Mouse (Mus musculus): Measurements from ENCODE around the gene Shisa6. TPM values are rescaled to one million over a fixed set of nuclear protein-coding genes. Genes with fewer than 3 reads are reported as not detected.
"Not testable (repeated sequence)": the region's sequence is repeated elsewhere in the genome, so short reads cannot be mapped to it uniquely, and the experiment has no call there.

Shisa6 gene
- total and polyA plus RNA-seq, 3 experiments, result not detected

- Histone ChIP-seq H3K36me3 (replicated peaks in 1 of 2; ENCODE audit: control insufficient read depth in 1 of 2, insufficient read depth in 1 of 2, low read length in 1 of 2) (no peaks in the 10 kb centered on the region), H3K27ac (ENCODE audit: insufficient read depth, low read depth) (no peak overlapping the region), H3K4me3 (replicated peaks in 1 of 3; ENCODE audit: low read depth in 2 of 3, low read length in 2 of 3, poor library complexity in 1 of 3) (no peak overlapping the region), H3K9ac (ENCODE audit: insufficient read depth, low read depth) (no peak overlapping the region), H3K79me2 (replicated peaks; ENCODE audit: control insufficient read depth, extremely low read depth, insufficient read depth, poor library complexity, severe bottlenecking) (no peaks in the 10 kb centered on the region), H3K4me1 (ENCODE audit: control insufficient read depth in 1 of 2, insufficient read depth in 2 of 2) (no peaks in the 10 kb centered on the region), H3K4me2 (ENCODE audit: insufficient read depth, low read depth, poor library complexity, severe bottlenecking) (no peak overlapping the region), H3K27me3 (replicated peaks) (peaks cover 40% of the 10 kb centered on the region), H3K9me3 (replicated peaks; ENCODE audit: low read length) (no peaks in the 10 kb centered on the region)
- TF ChIP-seq CTCF (conservative IDR thresholded peaks at IDR 0.05 in 1 of 2, IDR thresholded peaks at IDR 0.05 in 1 of 2; ENCODE audit: low read depth in 2 of 2, low read length in 2 of 2) (no peak), IRF4 (IDR thresholded peaks at IDR 0.05; ENCODE audit: low read depth, low read length) (no peak), JUN (IDR thresholded peaks at IDR 0.05; ENCODE audit: insufficient read depth, low read depth, low read length) (no peak)
- dilution Hi-C loops (cut with MboI; ENCODE audit: extremely low pct_ligation_motif_present, extremely low pct_unique_long_range_greater_than_20kb, low sequenced_read_pairs), result no loop called here
- no peak for DNase-seq (ENCODE audit: extremely low read depth)
- in situ Hi-C loops (cut with MboI; ENCODE audit: low pct_ligation_motif_present, low pct_unique_long_range_greater_than_20kb, low sequenced_read_pairs), result no loop called here
These were observed 83.1 kb downstream of the Shisa6 start for GRCm38 (mm10) chr11:66442631-66443030.

GRCm38 (mm10) chr11:66426129-66426528, 99.6 kb downstream of the Shisa6 start:
- dilution Hi-C loops (cut with MboI; ENCODE audit: extremely low pct_ligation_motif_present, extremely low pct_unique_long_range_greater_than_20kb, low sequenced_read_pairs) (no loop called here), in situ Hi-C loops (cut with MboI; ENCODE audit: low pct_ligation_motif_present, low pct_unique_long_range_greater_than_20kb, low sequenced_read_pairs) (no loop called here)
- DNase-seq (ENCODE audit: extremely low read depth), result no peak
- H3K27me3 ChIP-seq (replicated peaks), result peaks cover 48% of the 10 kb centered on the region
- H3K36me3 ChIP-seq (replicated peaks in 1 of 2; ENCODE audit: control insufficient read depth in 1 of 2, insufficient read depth in 1 of 2, low read length in 1 of 2), result no peaks in the 10 kb centered on the region
- no peak overlapping the region for H3K4me3 ChIP-seq (replicated peaks in 1 of 3; ENCODE audit: low read depth in 2 of 3, low read length in 2 of 3, poor library complexity in 1 of 3)
- no peak overlapping the region for H3K9ac ChIP-seq (ENCODE audit: insufficient read depth, low read depth)
- no peaks in the 10 kb centered on the region for H3K4me1 ChIP-seq (ENCODE audit: control insufficient read depth in 1 of 2, insufficient read depth in 2 of 2)
- H3K4me2 ChIP-seq (ENCODE audit: insufficient read depth, low read depth, poor library complexity, severe bottlenecking), result no peak overlapping the region
- H3K27ac ChIP-seq (ENCODE audit: insufficient read depth, low read depth), result no peak overlapping the region
- peaks cover 5% of the 10 kb centered on the region for H3K9me3 ChIP-seq (replicated peaks; ENCODE audit: low read length)
- H3K79me2 ChIP-seq (replicated peaks; ENCODE audit: control insufficient read depth, extremely low read depth, insufficient read depth, poor library complexity, severe bottlenecking), result no peaks in the 10 kb centered on the region
- TF ChIP-seq CHD2 (IDR thresholded peaks at IDR 0.05; ENCODE audit: low read length) (no peak), MEF2A (IDR thresholded peaks at IDR 0.05; ENCODE audit: borderline replicate concordance, low read depth, low read length) (no peak), POLR2A (IDR thresholded peaks at IDR 0.05; ENCODE audit: low read depth, low read length) (no peak), ELF1 (IDR thresholded peaks at IDR 0.05; ENCODE audit: low read depth, low read length) (no peak), IRF4 (IDR thresholded peaks at IDR 0.05; ENCODE audit: low read depth, low read length) (no peak), KAT2A (IDR thresholded peaks at IDR 0.05; ENCODE audit: insufficient replicate concordance, low read length) (no peak), TCF12 (IDR thresholded peaks at IDR 0.05; ENCODE audit: low read depth, low read length) (no peak), E2F4 (IDR thresholded peaks at IDR 0.05; ENCODE audit: insufficient replicate concordance, low read depth, low read length) (no peak)

- in situ Hi-C loops (cut with MboI; ENCODE audit: low pct_ligation_motif_present, low pct_unique_long_range_greater_than_20kb, low sequenced_read_pairs) (no loop called here), dilution Hi-C loops (cut with MboI; ENCODE audit: extremely low pct_ligation_motif_present, extremely low pct_unique_long_range_greater_than_20kb, low sequenced_read_pairs) (no loop called here)
- no peak overlapping the region for H3K4me2 ChIP-seq (ENCODE audit: insufficient read depth, low read depth, poor library complexity, severe bottlenecking)
These were observed 107.5 kb downstream of the Shisa6 start for GRCm38 (mm10) chr11:66418216-66418615.

GRCm38 (mm10) chr11:66408721-66409120, 117.0 kb downstream of the Shisa6 start:
- in situ Hi-C loops (cut with MboI; ENCODE audit: low pct_ligation_motif_present, low pct_unique_long_range_greater_than_20kb, low sequenced_read_pairs); H3K9ac ChIP-seq (ENCODE audit: insufficient read depth, low read depth); DNase-seq (ENCODE audit: extremely low read depth); dilution Hi-C loops (cut with MboI; ENCODE audit: extremely low pct_ligation_motif_present, extremely low pct_unique_long_range_greater_than_20kb, low sequenced_read_pairs); H3K4me3 ChIP-seq (replicated peaks in 1 of 3; ENCODE audit: low read depth in 2 of 3, low read length in 2 of 3, poor library complexity in 1 of 3); H3K4me1 ChIP-seq (ENCODE audit: control insufficient read depth in 1 of 2, insufficient read depth in 2 of 2); H3K79me2 ChIP-seq (replicated peaks; ENCODE audit: control insufficient read depth, extremely low read depth, insufficient read depth, poor library complexity, severe bottlenecking); H3K27ac ChIP-seq (ENCODE audit: insufficient read depth, low read depth); H3K9me3 ChIP-seq (replicated peaks; ENCODE audit: low read length); H3K36me3 ChIP-seq (replicated peaks in 1 of 2; ENCODE audit: control insufficient read depth in 1 of 2, insufficient read depth in 1 of 2, low read length in 1 of 2); H3K4me2 ChIP-seq (ENCODE audit: insufficient read depth, low read depth, poor library complexity, severe bottlenecking): not testable (repeated sequence)
- H3K27me3 ChIP-seq (replicated peaks), result peaks cover 21% of the 10 kb centered on the region

More at GRCm38 (mm10) chr11:66418216-66418615, 107.5 kb downstream of the Shisa6 start:
- Histone ChIP-seq H3K9me3 (replicated peaks; ENCODE audit: low read length) (peaks cover 6% of the 10 kb centered on the region), H3K27ac (ENCODE audit: insufficient read depth, low read depth) (no peak overlapping the region), H3K9ac (ENCODE audit: insufficient read depth, low read depth) (no peak overlapping the region), H3K27me3 (replicated peaks) (peaks cover 59% of the 10 kb centered on the region), H3K4me3 (replicated peaks in 1 of 3; ENCODE audit: low read depth in 2 of 3, low read length in 2 of 3, poor library complexity in 1 of 3) (no peak overlapping the region), H3K4me1 (ENCODE audit: control insufficient read depth in 1 of 2, insufficient read depth in 2 of 2) (no peaks in the 10 kb centered on the region), H3K36me3 (replicated peaks in 1 of 2; ENCODE audit: control insufficient read depth in 1 of 2, insufficient read depth in 1 of 2, low read length in 1 of 2) (no peaks in the 10 kb centered on the region), H3K79me2 (replicated peaks; ENCODE audit: control insufficient read depth, extremely low read depth, insufficient read depth, poor library complexity, severe bottlenecking) (no peaks in the 10 kb centered on the region)
- DNase-seq (ENCODE audit: extremely low read depth), result no peak
- TF ChIP-seq E2F4 (IDR thresholded peaks at IDR 0.05; ENCODE audit: insufficient replicate concordance, low read depth, low read length) (no peak), IRF4 (IDR thresholded peaks at IDR 0.05; ENCODE audit: low read depth, low read length) (no peak), BHLHE40 (IDR thresholded peaks at IDR 0.05; ENCODE audit: low read depth, low read length) (no peak), UBTF (IDR thresholded peaks at IDR 0.05; ENCODE audit: low read depth, low read length) (no peak), POLR2AphosphoS2 (IDR thresholded peaks at IDR 0.05; ENCODE audit: low read depth, low read length) (no peak), MEF2A (IDR thresholded peaks at IDR 0.05; ENCODE audit: borderline replicate concordance, low read depth, low read length) (no peak), ZC3H11A (IDR thresholded peaks at IDR 0.05; ENCODE audit: low read depth, low read length) (no peak), JUND (conservative IDR thresholded peaks at IDR 0.05; ENCODE audit: low read depth, low read length) (no peak), PAX5 (IDR thresholded peaks at IDR 0.05; ENCODE audit: low read length) (no peak), MYC (IDR thresholded peaks at IDR 0.05; ENCODE audit: low read depth, low read length) (no peak), ZKSCAN1 (IDR thresholded peaks at IDR 0.05; ENCODE audit: borderline replicate concordance, low read depth, low read length) (no peak), RAD21 (IDR thresholded peaks at IDR 0.05; ENCODE audit: low read depth, low read length) (no peak), ELF1 (IDR thresholded peaks at IDR 0.05; ENCODE audit: low read depth, low read length) (no peak), TCF12 (IDR thresholded peaks at IDR 0.05; ENCODE audit: low read depth, low read length) (no peak), SMC3 (IDR thresholded peaks at IDR 0.05; ENCODE audit: low read depth, low read length) (no peak), GABPA (IDR thresholded peaks at IDR 0.05; ENCODE audit: insufficient replicate concordance, low read depth, low read length) (no peak), ETS1 (conservative IDR thresholded peaks at IDR 0.05; ENCODE audit: low read depth, low read length) (no peak), MAFK (IDR thresholded peaks at IDR 0.05; ENCODE audit: insufficient replicate concordance, low read length) (no peak), TBP (conservative IDR thresholded peaks at IDR 0.05; ENCODE audit: low read depth, low read length) (no peak), USF2 (conservative IDR thresholded peaks at IDR 0.05; ENCODE audit: low read depth, low read length) (no peak)
